Mouse (Mus musculus) forebrain, embryonic 14.5 days (tissue): ENCODE data around the gene Tbc1d22a. TPM values are rescaled to one million over a fixed set of nuclear protein-coding genes. Genes with fewer than 3 reads are reported as not detected.

Experiments
- ATAC-seq: fragments of 200-750 bp; cut with Nextera tagmentation; 2 replicates; pipeline ENCODE4 v1.8.0; 2017; ENCODE audit warnings: mild to moderate bottlenecking, moderate library complexity
- DNase-seq: peaks from one replicate; pipeline ENCODE4 v3.0.0-alpha.2; 2015; ENCODE audit warnings: low spot score
- H3K27ac ChIP-seq: fragments of 300-500 bp; sonication (generic); 2 replicates; pipeline ENCODE4 v1.5.1; 2014; ENCODE audit warnings: low read depth, mild to moderate bottlenecking, control low read depth, low read length, moderate library complexity
- H3K27me3 ChIP-seq: fragments of 300-500 bp; sonication (generic); replicated peaks from 2 replicates; pipeline ENCODE4 v1.6.1; 2014; ENCODE audit warnings: low read length, control low read depth, mixed read lengths; ENCODE audit not compliant: control insufficient read depth, insufficient read depth
- H3K36me3 ChIP-seq: fragments of 300-500 bp; sonication (generic); 2 replicates; pipeline ENCODE4 v1.6.1; 2014; ENCODE audit warnings: low read length, control low read depth; ENCODE audit not compliant: control insufficient read depth, insufficient read depth
- H3K4me1 ChIP-seq: fragments of 300-500 bp; sonication (generic); 2 replicates; pipeline ENCODE4 v1.6.1; 2014; ENCODE audit warnings: antibody characterized with exemption, low read length, control low read depth; ENCODE audit not compliant: control insufficient read depth, insufficient read depth
- H3K4me2 ChIP-seq: fragments of 300-500 bp; sonication (generic); 2 replicates; pipeline ENCODE4 v1.6.1; 2014; ENCODE audit warnings: mild to moderate bottlenecking, control low read depth, low read length
- H3K4me3 ChIP-seq: fragments of 300-500 bp; sonication (generic); 2 replicates; pipeline ENCODE4 v1.5.1; 2014; ENCODE audit warnings: low read depth, low read length, control low read depth
- H3K9ac ChIP-seq: fragments of 300-500 bp; sonication (generic); 2 replicates; pipeline ENCODE4 v1.6.1; 2014; ENCODE audit warnings: mild to moderate bottlenecking, low read length, control low read depth, moderate library complexity
- H3K9me3 ChIP-seq: fragments of 300-500 bp; sonication (generic); replicated peaks from 2 replicates; pipeline ENCODE4 v1.6.1; 2016; ENCODE audit warnings: low read length, control low read depth, mixed read lengths; ENCODE audit not compliant: control insufficient read depth
- WGBS: fragments of 180-500 bp; shearing (Covaris S2); extraction: QIAGEN DNeasy Blood & Tissue Kit; methylation state at CpG from one replicate; pipeline ENCODE4 v1.1.7; 2014; 5-methylcytosine and 5-hydroxymethylcytosine counted together
- polyA plus RNA-seq: library from polyadenylated mRNA; unstranded; fragments of >200 nt; fragmentation: Nextera tagmentation; extraction: Ambion mirVana; gene quantifications from 2 replicates; pipeline ENCODE4 v1.2.1, GENCODE M21; 2014

Gene Tbc1d22a
- polyA plus RNA-seq, 1 experiment from 2014 or later, result 8.0 TPM

- DNase-seq (no peak), ATAC-seq (no peak)
- H3K4me2 ChIP-seq, result no peak overlapping the region
- H3K9me3 ChIP-seq, result no peaks in the 10 kb centered on the region
- 58% methylated on average over 6 of the region's 6 CpGs for WGBS
- no peaks in the 10 kb centered on the region for H3K27me3 ChIP-seq
- no peaks in the 10 kb centered on the region for H3K36me3 ChIP-seq
- no peak overlapping the region for H3K27ac ChIP-seq
- H3K4me3 ChIP-seq, result no peak overlapping the region
- H3K9ac ChIP-seq, result no peak overlapping the region
- H3K4me1 ChIP-seq, result peaks cover 18% of the 10 kb centered on the region
These were observed 262.2 kb downstream of the Tbc1d22a start for GRCm38 (mm10) chr15:86476483-86476882.

DNA sequence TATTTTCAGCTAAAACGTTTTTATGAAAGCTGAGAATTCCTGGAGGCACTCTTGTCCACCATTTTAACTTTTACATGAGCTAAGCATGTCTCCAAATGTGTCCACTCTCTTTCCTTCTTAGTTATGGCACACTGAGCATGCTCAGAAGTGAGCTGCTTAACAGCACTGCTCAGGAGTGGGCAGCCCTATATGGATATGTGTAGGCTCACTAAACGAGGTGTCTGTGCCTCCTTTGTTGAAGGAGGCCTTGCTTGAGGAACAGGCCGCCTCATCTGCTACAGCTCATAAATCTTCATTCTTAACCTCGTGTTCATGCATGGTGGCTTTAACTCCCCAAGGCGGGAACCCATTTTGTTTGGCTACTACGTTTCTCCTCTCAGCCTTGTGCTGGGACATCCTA lies 262.8 kb downstream of the Tbc1d22a start:
- ATAC-seq, result no peak
- Histone ChIP-seq H3K9me3 (no peaks in the 10 kb centered on the region), H3K9ac (no peak overlapping the region), H3K4me2 (no peak overlapping the region), H3K4me3 (no peak overlapping the region), H3K36me3 (no peaks in the 10 kb centered on the region), H3K27me3 (no peaks in the 10 kb centered on the region), H3K27ac (peak overlapping the region; percentile 63; the same call in 1 of the 2 replicates), H3K4me1 (peaks cover 16% of the 10 kb centered on the region)
- DNase-seq, result no peak
- WGBS, result 44% methylated on average over 6 of the region's 6 CpGs

- Histone ChIP-seq H3K4me2 (no peak overlapping the region), H3K36me3 (no peaks in the 10 kb centered on the region), H3K4me1 (peaks cover 16% of the 10 kb centered on the region), H3K27ac (peak overlapping the region; percentile 63; the same call in 1 of the 2 replicates), H3K9ac (peak overlapping the region; percentile 26; the same call in 1 of the 2 replicates), H3K27me3 (no peaks in the 10 kb centered on the region), H3K4me3 (no peak overlapping the region), H3K9me3 (no peaks in the 10 kb centered on the region)
- ATAC-seq (peak; percentile 81), DNase-seq (peak; percentile 84)
These were observed 263.3 kb downstream of the Tbc1d22a start for GRCm38 (mm10) chr15:86477471-86477992.

DNA sequence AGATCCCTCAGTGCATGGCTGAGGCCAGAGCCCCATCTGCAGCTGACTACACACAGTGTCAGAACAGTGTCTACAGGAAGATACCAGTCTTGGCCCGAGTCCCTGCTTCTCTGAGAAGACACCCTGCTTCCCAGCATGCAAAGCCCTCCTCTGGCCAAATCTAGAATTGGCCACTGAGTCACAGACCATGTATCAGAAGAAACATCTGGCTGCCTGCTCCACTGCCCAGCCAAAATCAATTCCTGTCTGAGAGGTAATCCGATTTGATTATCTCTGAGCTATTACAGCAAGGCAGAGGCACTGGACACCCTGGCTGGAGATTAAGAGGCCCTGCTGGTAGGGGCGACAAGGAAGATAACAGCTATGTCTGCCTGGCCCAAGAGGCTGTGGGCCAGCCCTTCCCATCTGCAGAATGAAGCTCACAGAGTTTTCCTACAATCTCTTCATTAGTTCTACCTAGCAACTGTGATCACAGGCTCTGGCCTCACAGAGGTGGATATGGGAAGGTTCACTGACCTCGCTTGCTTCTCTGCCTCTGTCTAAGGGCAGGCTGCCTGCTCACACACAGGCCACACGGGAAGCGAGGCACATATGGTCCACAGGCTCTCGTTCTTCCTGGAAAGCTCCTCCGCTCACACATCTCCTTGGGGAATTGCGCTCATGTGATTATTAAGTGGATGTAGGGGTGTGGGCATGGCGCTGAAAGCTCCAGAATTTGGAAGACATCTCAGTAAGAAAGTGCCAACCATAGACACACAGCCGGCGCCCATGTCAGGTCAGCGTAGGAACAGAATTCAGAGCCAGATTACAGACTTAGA lies 264.6 kb downstream of the Tbc1d22a start:
- DNase-seq (no peak), ATAC-seq (no peak)
- Histone ChIP-seq H3K27me3 (no peaks in the 10 kb centered on the region), H3K9me3 (no peaks in the 10 kb centered on the region), H3K27ac (no peak overlapping the region), H3K4me2 (no peak overlapping the region), H3K36me3 (no peaks in the 10 kb centered on the region), H3K4me3 (no peak overlapping the region), H3K4me1 (peaks cover 16% of the 10 kb centered on the region), H3K9ac (no peak overlapping the region)
- 69% methylated on average over 13 of the region's 13 CpGs for WGBS

GRCm38 (mm10) chr15:86482362-86482761 lies 268.1 kb downstream of the Tbc1d22a start:
- H3K27me3 ChIP-seq, result no peaks in the 10 kb centered on the region
- H3K36me3 ChIP-seq, result no peaks in the 10 kb centered on the region
- H3K4me2 ChIP-seq, result no peak overlapping the region
- H3K9ac ChIP-seq, result no peak overlapping the region
- DNase-seq, result no peak
- H3K9me3 ChIP-seq, result no peaks in the 10 kb centered on the region
- ATAC-seq, result no peak
- H3K4me1 ChIP-seq, result peaks cover 16% of the 10 kb centered on the region
- 78% methylated on average over 5 of the region's 5 CpGs for WGBS
- H3K4me3 ChIP-seq, result no peak overlapping the region
- H3K27ac ChIP-seq, result no peak overlapping the region

DNA sequence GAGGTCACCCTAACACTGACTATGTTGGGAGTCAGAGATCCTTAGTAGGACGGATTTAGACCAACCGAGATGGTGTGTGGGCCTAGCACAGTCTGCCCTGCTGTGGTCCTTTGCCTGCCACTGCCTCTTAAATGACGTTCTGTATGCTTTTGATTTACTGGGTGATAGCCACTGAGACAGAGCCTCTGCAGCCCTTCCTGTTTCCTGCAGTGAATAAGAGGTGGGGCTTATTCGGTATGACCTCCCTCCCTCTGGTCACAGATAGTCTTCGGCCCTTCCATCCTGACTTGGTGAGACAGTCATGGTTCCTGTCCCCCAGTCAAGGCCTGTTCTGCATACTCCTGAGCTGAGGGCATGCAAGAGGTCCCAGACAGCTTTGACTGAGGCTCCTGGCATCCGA lies 271.6 kb downstream of the Tbc1d22a start:
- H3K36me3 ChIP-seq, result no peaks in the 10 kb centered on the region
- H3K27ac ChIP-seq, result no peak overlapping the region
- ATAC-seq (no peak), DNase-seq (no peak)
- H3K4me2 ChIP-seq, result no peak overlapping the region
- peaks cover 13% of the 10 kb centered on the region for H3K4me1 ChIP-seq
- no peak overlapping the region for H3K4me3 ChIP-seq
- H3K9ac ChIP-seq, result no peak overlapping the region
- no peaks in the 10 kb centered on the region for H3K27me3 ChIP-seq
- no peaks in the 10 kb centered on the region for H3K9me3 ChIP-seq
- WGBS, result 91% methylated on average over 6 of the region's 6 CpGs

DNA sequence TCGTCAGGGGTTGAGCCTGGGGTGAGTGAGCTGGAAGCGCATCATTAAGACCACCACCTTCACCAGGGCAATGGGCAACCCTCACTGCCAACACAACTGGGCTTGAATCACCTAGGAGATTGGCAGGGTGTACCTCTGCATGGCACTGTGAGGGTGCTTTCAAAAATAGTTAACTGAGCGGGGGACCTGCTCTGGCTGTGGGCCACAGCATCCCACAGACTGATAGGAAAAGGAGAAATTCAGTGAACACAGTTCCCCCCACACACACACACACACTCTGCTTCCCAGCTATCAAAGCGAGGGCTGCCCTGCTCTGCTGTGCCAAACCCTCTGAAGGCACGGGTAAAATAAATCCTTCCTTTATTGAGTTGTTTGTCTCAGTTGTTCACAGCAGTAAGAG lies 273.1 kb downstream of the Tbc1d22a start:
- Histone ChIP-seq H3K4me2 (no peak overlapping the region), H3K27me3 (no peaks in the 10 kb centered on the region), H3K27ac (no peak overlapping the region), H3K4me1 (peaks cover 13% of the 10 kb centered on the region), H3K9ac (no peak overlapping the region), H3K9me3 (no peaks in the 10 kb centered on the region), H3K4me3 (no peak overlapping the region), H3K36me3 (no peaks in the 10 kb centered on the region)
- WGBS, result 26% methylated on average over 5 of the region's 5 CpGs
- DNase-seq (peak; percentile 43), ATAC-seq (peak; percentile 56)

DNA sequence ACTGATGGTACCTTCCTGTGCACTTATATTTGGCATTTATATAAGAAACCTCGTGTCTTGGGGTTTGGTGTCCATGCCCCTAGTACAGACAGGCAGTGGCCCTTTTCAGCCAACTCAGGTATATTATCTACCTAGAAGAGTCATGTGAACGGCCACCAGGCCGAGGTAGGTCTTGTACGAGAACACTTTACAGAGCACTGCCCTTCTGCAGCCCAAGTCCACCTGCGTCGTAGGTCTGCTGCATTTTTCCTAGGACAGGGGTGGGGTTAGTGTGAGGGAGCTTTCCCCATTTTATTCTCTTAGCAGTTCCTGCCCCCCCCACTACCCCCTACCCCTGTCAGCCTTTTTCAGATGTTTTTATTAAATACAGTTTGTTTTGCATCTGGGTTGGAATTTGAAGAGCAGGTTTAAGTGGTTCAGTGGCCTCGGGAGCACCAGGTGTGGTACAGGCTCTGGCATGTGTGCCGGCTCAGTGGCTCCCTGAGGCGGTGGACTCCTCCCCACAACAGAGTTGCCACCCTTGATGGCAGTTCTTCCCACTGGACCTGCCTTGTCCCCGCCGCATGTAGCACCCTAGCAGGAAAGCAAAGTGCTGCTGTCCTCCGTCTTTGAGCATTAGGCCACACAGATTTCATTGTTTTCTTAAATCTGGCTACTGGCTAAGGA lies 277.3 kb downstream of the Tbc1d22a start:
- H3K4me2 ChIP-seq, result no peak overlapping the region
- no peaks in the 10 kb centered on the region for H3K27me3 ChIP-seq
- H3K27ac ChIP-seq, result no peak overlapping the region
- peaks cover 10% of the 10 kb centered on the region for H3K4me1 ChIP-seq
- H3K9ac ChIP-seq, result no peak overlapping the region
- WGBS, result 88% methylated on average over 12 of the region's 12 CpGs
- DNase-seq, result no peak
- no peaks in the 10 kb centered on the region for H3K9me3 ChIP-seq
- H3K36me3 ChIP-seq, result no peaks in the 10 kb centered on the region
- H3K4me3 ChIP-seq, result no peak overlapping the region
- ATAC-seq, result no peak

DNA sequence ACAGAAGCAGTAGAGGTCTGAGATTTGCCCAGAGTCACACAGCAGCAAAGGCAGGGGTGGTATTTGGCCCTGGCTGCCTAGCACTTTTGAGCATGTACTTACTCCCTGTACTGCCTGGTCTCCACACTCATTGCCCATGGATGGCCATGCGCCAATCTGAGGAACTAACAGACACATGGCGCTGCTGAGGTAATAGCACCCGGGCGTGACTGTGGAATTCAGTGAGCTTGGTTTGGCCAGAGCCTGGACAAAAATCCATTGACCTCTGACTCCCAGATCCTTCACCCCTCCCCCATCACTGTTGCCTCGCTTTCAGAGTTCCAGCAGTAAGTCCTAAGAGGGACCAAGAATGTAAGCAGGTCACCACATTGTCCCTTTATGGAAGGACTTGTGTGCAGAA lies 278.4 kb downstream of the Tbc1d22a start:
- H3K4me1 ChIP-seq, result no peaks in the 10 kb centered on the region
- no peak overlapping the region for H3K4me2 ChIP-seq
- no peaks in the 10 kb centered on the region for H3K9me3 ChIP-seq
- H3K27ac ChIP-seq, result no peak overlapping the region
- H3K27me3 ChIP-seq, result no peaks in the 10 kb centered on the region
- no peaks in the 10 kb centered on the region for H3K36me3 ChIP-seq
- ATAC-seq (no peak), DNase-seq (no peak)
- WGBS, result 77% methylated on average over 5 of the region's 5 CpGs
- no peak overlapping the region for H3K4me3 ChIP-seq
- no peak overlapping the region for H3K9ac ChIP-seq
